Mouse (Mus musculus) G1E (cell line): ENCODE measurements at regions not wholly inside any gene's neighbourhood (a gene's known extent, or its start where the extent isn't known, plus 50 kb on each side); places are given as distances from the start of the nearest gene placed in this dataset.

ENCODE experiments used
- CTCF ChIP-seq: IDR thresholded peaks from 2 replicates; pipeline ENCODE4 v1.5.1; 2012; ENCODE audit warnings: low read depth, low read length, inconsistent platforms, mixed read lengths
- POLR2AphosphoS5 ChIP-seq: IDR thresholded peaks from 2 replicates; pipeline ENCODE4 v1.6.1; 2012; ENCODE audit warnings: low read depth, low read length, inconsistent platforms; ENCODE audit not compliant: insufficient replicate concordance
- TAL1 ChIP-seq: conservative IDR thresholded peaks from 2 replicates; pipeline ENCODE4 v1.6.1; 2012; ENCODE audit warnings: low read depth, low read length, inconsistent platforms, mixed read lengths

- TF ChIP-seq CTCF = no peak
- no peak for TF ChIP-seq TAL1
- TF ChIP-seq POLR2AphosphoS5 = no peak
Measured at GRCm38 (mm10) chr15:61361254-61361653, 438.4 kb upstream of the A1bg start.
